Mouse (Mus musculus) intestine, embryonic 14.5 days (tissue): ENCODE measurements around the gene Dnajc1. TPM values are rescaled to one million over a fixed set of nuclear protein-coding genes. Genes with fewer than 3 reads are reported as not detected.

Source experiments
- ATAC-seq: fragments of 200-750 bp; cut with Nextera tagmentation; replicated peaks from 2 replicates; pipeline ENCODE4 v1.8.0; 2017; ENCODE audit warnings: low read depth, moderate number of reproducible peaks, moderate TSS enrichment, moderate library complexity; ENCODE audit not compliant: low FRiP score, low TSS enrichment
- DNase-seq: peaks from one replicate; pipeline ENCODE4 v3.0.0-alpha.2; 2018; ENCODE audit warnings: low spot score
- H3K27ac ChIP-seq: fragments of 300-500 bp; sonication (generic); 2 replicates; pipeline ENCODE4 v1.5.1; 2014; ENCODE audit warnings: low read depth, mild to moderate bottlenecking, control low read depth
- H3K27me3 ChIP-seq: fragments of 300-500 bp; sonication (generic); replicated peaks from 2 replicates; pipeline ENCODE4 v1.6.1; 2014; ENCODE audit warnings: low read length, control low read depth; ENCODE audit not compliant: control insufficient read depth, insufficient read depth
- H3K36me3 ChIP-seq: fragments of 300-500 bp; sonication (generic); 2 replicates; pipeline ENCODE4 v1.6.1; 2014; ENCODE audit warnings: low read length, control low read depth; ENCODE audit not compliant: control insufficient read depth, insufficient read depth
- H3K4me1 ChIP-seq: fragments of 300-500 bp; sonication (generic); replicated peaks from 2 replicates; pipeline ENCODE4 v1.6.1; 2014; ENCODE audit warnings: low read length, control low read depth, mixed read lengths; ENCODE audit not compliant: control insufficient read depth, insufficient read depth
- H3K4me2 ChIP-seq: fragments of 300-500 bp; sonication (generic); 2 replicates; pipeline ENCODE4 v1.6.1; 2014; ENCODE audit warnings: low read length
- H3K4me3 ChIP-seq: fragments of 300-500 bp; sonication (generic); 2 replicates; pipeline ENCODE4 v1.5.1; 2014; ENCODE audit warnings: low read depth, low read length, control low read depth, mixed read lengths
- H3K9ac ChIP-seq: fragments of 300-500 bp; sonication (generic); 2 replicates; pipeline ENCODE4 v1.6.1; 2014; ENCODE audit warnings: mild to moderate bottlenecking, low read length
- H3K9me3 ChIP-seq: fragments of 300-500 bp; sonication (generic); 2 replicates; pipeline ENCODE4 v1.6.1; 2016; ENCODE audit warnings: low read length, control low read depth; ENCODE audit not compliant: control insufficient read depth
- WGBS: fragments of 180-500 bp; shearing (Covaris S2); extraction: QIAGEN DNeasy Blood & Tissue Kit; methylation state at CpG from one replicate; pipeline ENCODE4 v1.1.7; 2014; 5-methylcytosine and 5-hydroxymethylcytosine counted together
- polyA plus RNA-seq: library from polyadenylated mRNA; unstranded; fragments of >200 nt; fragmentation: Nextera tagmentation; extraction: Ambion mirVana; gene quantifications from 2 replicates; pipeline ENCODE4 v1.2.1, GENCODE M21; 2014

Gene Dnajc1
- polyA plus RNA-seq, 1 experiment from 2014 or later, result 32.3 TPM

- Histone ChIP-seq H3K9ac (no peak overlapping the region), H3K36me3 (peaks cover 17% of the 10 kb centered on the region), H3K4me3 (no peak overlapping the region), H3K27me3 (no peaks in the 10 kb centered on the region), H3K27ac (no peak overlapping the region), H3K4me2 (no peak overlapping the region), H3K4me1 (no peaks in the 10 kb centered on the region), H3K9me3 (no peaks in the 10 kb centered on the region)
- ATAC-seq (no peak), DNase-seq (no peak)
- 86% methylated on average over 2 of the region's 2 CpGs for WGBS
Observed at GRCm38 (mm10) chr2:18165511-18165910, 227.1 kb downstream of the Dnajc1 start.

- H3K27me3 ChIP-seq, result no peaks in the 10 kb centered on the region
- no peak for DNase-seq
- H3K9me3 ChIP-seq, result no peaks in the 10 kb centered on the region
- WGBS, result 88% methylated on average over 5 of the region's 5 CpGs
- no peak overlapping the region for H3K27ac ChIP-seq
- no peak overlapping the region for H3K4me2 ChIP-seq
- no peaks in the 10 kb centered on the region for H3K4me1 ChIP-seq
- no peak overlapping the region for H3K9ac ChIP-seq
- H3K4me3 ChIP-seq, result no peak overlapping the region
- ATAC-seq, result no peak
- H3K36me3 ChIP-seq, result peaks cover 21% of the 10 kb centered on the region
Observed at GRCm38 (mm10) chr2:18160992-18161391, 231.6 kb downstream of the Dnajc1 start.

- no peak overlapping the region for H3K9ac ChIP-seq
- H3K4me3 ChIP-seq, result no peak overlapping the region
- H3K4me1 ChIP-seq, result no peaks in the 10 kb centered on the region
- H3K4me2 ChIP-seq, result no peak overlapping the region
- H3K36me3 ChIP-seq, result peaks cover 27% of the 10 kb centered on the region
- no peaks in the 10 kb centered on the region for H3K27me3 ChIP-seq
- H3K27ac ChIP-seq, result no peak overlapping the region
- WGBS, result 77% methylated on average over 3 of the region's 3 CpGs
- H3K9me3 ChIP-seq, result no peaks in the 10 kb centered on the region
- ATAC-seq, result no peak
- no peak for DNase-seq
Observed at GRCm38 (mm10) chr2:18159426-18159825, 233.2 kb downstream of the Dnajc1 start.

GRCm38 (mm10) chr2:18156131-18156530 lies 236.5 kb downstream of the Dnajc1 start:
- 92% methylated on average over 3 of the region's 3 CpGs for WGBS
- Histone ChIP-seq H3K27ac (no peak overlapping the region), H3K4me2 (no peak overlapping the region), H3K27me3 (no peaks in the 10 kb centered on the region), H3K9me3 (no peaks in the 10 kb centered on the region), H3K4me1 (no peaks in the 10 kb centered on the region), H3K36me3 (peaks cover 24% of the 10 kb centered on the region), H3K4me3 (no peak overlapping the region), H3K9ac (no peak overlapping the region)
- ATAC-seq (no peak), DNase-seq (no peak)
